Mouse (Mus musculus) induced T-regulatory cell, adult 2 months (primary cell): ENCODE data around the gene Hist1h2ap.
"Not testable (repeated sequence)": the region's sequence is repeated elsewhere in the genome, so short reads cannot be mapped to it uniquely, and the experiment has no call there.

Experiments
- DNase-seq: peaks from one replicate; pipeline ENCODE4 v3.0.0-alpha.2; 2012; ENCODE audit warnings: low read depth

Hist1h2ap gene

GRCm38 (mm10) chr13:21810073-21810472 is 23.2 kb downstream of the Hist1h2ap start, which contains the start of the genes Hist1h2bq and Hist1h2ao:
Hist1h2bq (minus strand) TSS chr13:21810197.
Hist1h2ao (plus strand) TSS chr13:21810465.
- not testable (repeated sequence) for DNase-seq

GRCm38 (mm10) chr13:21803058-21803457 is 30.2 kb downstream of the Hist1h2ap start:
- not testable (repeated sequence) for DNase-seq

- not testable (repeated sequence) for DNase-seq
Measured at GRCm38 (mm10) chr13:21797163-21797562, 36.1 kb downstream of the Hist1h2ap start.

- DNase-seq: no peak
Measured at GRCm38 (mm10) chr13:21795584-21795983, 37.7 kb downstream of the Hist1h2ap start.

- no peak for DNase-seq
Measured at GRCm38 (mm10) chr13:21790601-21791283, 42.6 kb downstream of the Hist1h2ap start.

GRCm38 (mm10) chr13:21789925-21790324 is 43.4 kb downstream of the Hist1h2ap start:
- DNase-seq: no peak

- peak; percentile 58 for DNase-seq
Measured at GRCm38 (mm10) chr13:21787760-21788593, 45.3 kb downstream of the Hist1h2ap start.

GRCm38 (mm10) chr13:21786899-21787629 is 46.2 kb downstream of the Hist1h2ap start, which contains the start of the genes Hist1h2an and Hist1h2bp:
Hist1h2an (minus strand) TSS chr13:21787218.
Hist1h2bp (plus strand) TSS chr13:21787461.
- peak; percentile 97 for DNase-seq

- peak; percentile 63 for DNase-seq
Measured at GRCm38 (mm10) chr13:21786189-21786898, 47.0 kb downstream of the Hist1h2ap start.

GRCm38 (mm10) chr13:21784311-21784710 is 49.0 kb downstream of the Hist1h2ap start:
- no peak for DNase-seq

GRCm38 (mm10) chr13:21783734-21784161 is 49.6 kb downstream of the Hist1h2ap start:
- peak; percentile 87 for DNase-seq

GRCm38 (mm10) chr13:21783255-21783617 is 50.1 kb downstream of the Hist1h2ap start, which contains the start of gene Hist1h3i:
Hist1h3i (minus strand) TSS chr13:21783370.
- DNase-seq: peak; percentile 94
